Comparison of ENCODE assay signal across 1 mouse cellular context in the genomic region with DNA sequence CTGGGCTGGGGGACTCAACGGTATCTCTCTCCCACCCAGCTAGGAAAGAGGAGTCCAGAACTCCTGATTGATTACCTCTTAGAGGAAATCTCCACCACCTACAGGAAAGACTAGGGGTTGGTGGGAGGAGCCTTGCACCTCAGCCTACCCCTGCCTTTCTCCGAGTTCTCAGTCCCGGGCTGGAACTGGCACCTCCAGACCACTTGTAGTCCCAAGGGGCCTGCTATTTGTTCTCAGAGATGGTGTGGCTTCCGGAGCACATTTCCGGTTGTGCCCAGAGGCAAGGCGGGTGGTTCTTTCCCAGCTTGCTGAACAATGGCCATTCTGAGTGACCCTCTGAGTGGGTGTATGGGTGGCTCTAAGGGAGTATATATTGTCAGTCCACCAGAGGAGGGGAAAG.
TF ChIP-seq lines count a peak whose summit lies in the region.

No protein-coding gene starts in this region.

TF ChIP-seq in CH12.LX, 34 proteins besides CTCF, POLR2A, EP300 and RAD21:
- TF ChIP-seq USF1 (IDR thresholded peaks at IDR 0.05; ENCODE audit: low read depth, low read length) (no peak), TCF12 (IDR thresholded peaks at IDR 0.05; ENCODE audit: low read depth, low read length) (peak; percentile 75), BHLHE40 (IDR thresholded peaks at IDR 0.05; ENCODE audit: low read depth, low read length) (peak; percentile 53; the same call in 1 of the 2 replicates), MXI1 (IDR thresholded peaks at IDR 0.05; ENCODE audit: low read depth, low read length) (no peak), HCFC1 (IDR thresholded peaks at IDR 0.05; ENCODE audit: low read depth, low read length) (no peak), SIN3A (IDR thresholded peaks at IDR 0.05; ENCODE audit: low read length) (no peak), ZC3H11A (IDR thresholded peaks at IDR 0.05; ENCODE audit: low read depth, low read length) (no peak), MAZ (IDR thresholded peaks at IDR 0.05; ENCODE audit: low read depth, low read length) (no peak), ETS1 (conservative IDR thresholded peaks at IDR 0.05; ENCODE audit: low read depth, low read length) (peak; percentile 53), CHD1 (IDR thresholded peaks at IDR 0.05; ENCODE audit: low read depth, low read length) (no peak), MYC (IDR thresholded peaks at IDR 0.05; ENCODE audit: low read depth, low read length) (no peak), SMC3 (IDR thresholded peaks at IDR 0.05; ENCODE audit: low read depth, low read length) (no peak), JUND (conservative IDR thresholded peaks at IDR 0.05; ENCODE audit: low read depth, low read length) (no peak), NELFE (IDR thresholded peaks at IDR 0.05; ENCODE audit: low read depth, low read length) (no peak), PAX5 (IDR thresholded peaks at IDR 0.05; ENCODE audit: low read length) (no peak), KAT2A (IDR thresholded peaks at IDR 0.05; ENCODE audit: insufficient replicate concordance, low read length) (0 out of 2 replicates have a peak, but pooled peaks have one; percentile 40), MEF2A (IDR thresholded peaks at IDR 0.05; ENCODE audit: borderline replicate concordance, low read depth, low read length) (peak; percentile 56; the same call in 1 of the 2 replicates), CHD2 (IDR thresholded peaks at IDR 0.05; ENCODE audit: low read length) (peak; percentile 27; the same call in 1 of the 2 replicates), ELF1 (IDR thresholded peaks at IDR 0.05; ENCODE audit: low read depth, low read length) (peak; percentile 53), IRF4 (IDR thresholded peaks at IDR 0.05; ENCODE audit: low read depth, low read length) (peak; percentile 61; the same call in 1 of the 2 replicates), GABPA (IDR thresholded peaks at IDR 0.05; ENCODE audit: insufficient replicate concordance, low read depth, low read length) (no peak), RCOR1 (conservative IDR thresholded peaks at IDR 0.05; ENCODE audit: low read depth, low read length) (0 out of 2 replicates have a peak, but pooled peaks have one; percentile 49)
